Mouse (Mus musculus) forebrain, postnatal 0 days (tissue): Measurements from ENCODE around the gene Fyn. TPM values are rescaled to one million over a fixed set of nuclear protein-coding genes. Genes with fewer than 3 reads are reported as not detected.
A peak's percentile ranks its signal among the peaks of the same experiment; 100 is the strongest.

Source experiments
- ATAC-seq: fragments of 200-750 bp; cut with Nextera tagmentation; 2 replicates; pipeline ENCODE4 v1.8.0; 2017; ENCODE audit warnings: mild to moderate bottlenecking, moderate library complexity
- DNase-seq: peaks from one replicate; pipeline ENCODE4 v3.0.0-alpha.2; 2015
- H3K27ac ChIP-seq: fragments of 300-500 bp; sonication (generic); 2 replicates; pipeline ENCODE4 v1.5.1; 2014; ENCODE audit warnings: low read depth, mild to moderate bottlenecking, antibody characterized with exemption, low read length, moderate library complexity, mixed read lengths
- H3K27me3 ChIP-seq: fragments of 300-500 bp; sonication (generic); 2 replicates; pipeline ENCODE4 v1.6.1; 2014; ENCODE audit warnings: mild to moderate bottlenecking, low read length, mixed read lengths; ENCODE audit not compliant: insufficient read depth
- H3K36me3 ChIP-seq: fragments of 300-500 bp; sonication (generic); 2 replicates; pipeline ENCODE4 v1.6.1; 2014; ENCODE audit warnings: mild to moderate bottlenecking, moderate library complexity; ENCODE audit not compliant: insufficient read depth
- H3K4me1 ChIP-seq: fragments of 300-500 bp; sonication (generic); 2 replicates; pipeline ENCODE4 v1.6.1; 2014; ENCODE audit warnings: antibody characterized with exemption; ENCODE audit not compliant: insufficient read depth
- H3K4me2 ChIP-seq: fragments of 300-500 bp; sonication (generic); 2 replicates; pipeline ENCODE4 v1.6.1; 2014; ENCODE audit warnings: low read depth, mild to moderate bottlenecking, moderate library complexity
- H3K4me3 ChIP-seq: fragments of 300-500 bp; sonication (generic); 2 replicates; pipeline ENCODE4 v1.5.1; 2014; ENCODE audit warnings: low read depth, low read length, mixed read lengths
- H3K9ac ChIP-seq: fragments of 300-500 bp; sonication (generic); 2 replicates; pipeline ENCODE4 v1.6.1; 2014; ENCODE audit warnings: mild to moderate bottlenecking
- H3K9me3 ChIP-seq: fragments of 300-500 bp; sonication (generic); 2 replicates; pipeline ENCODE4 v1.6.1; 2016; ENCODE audit warnings: low read length
- CTCF ChIP-seq: sonication (generic); IDR thresholded peaks from 2 replicates; pipeline ENCODE4 v1.5.1; 2016; ENCODE audit warnings: antibody characterized with exemption, control low read depth, low read depth
- WGBS: fragments of 180-500 bp; shearing (Covaris S2); extraction: QIAGEN DNeasy Blood & Tissue Kit; methylation state at CpG from one replicate; pipeline ENCODE4 v1.1.7; 2014; 5-methylcytosine and 5-hydroxymethylcytosine counted together
- polyA plus RNA-seq: library from polyadenylated mRNA; unstranded; fragments of >200 nt; fragmentation: Nextera tagmentation; extraction: Ambion mirVana; gene quantifications from 2 replicates; pipeline ENCODE4 v1.2.1, GENCODE M21; 2015
- total RNA-seq: library from RNA; depleted of rRNA; stranded (reverse); fragments of >200 nt; gene quantifications from 2 replicates; pipeline ENCODE4 v1.2.3, GENCODE M21; 2014

Gene Fyn
- total and polyA plus RNA-seq, 2 experiments from 2014 or later, result 85.8 to 155 TPM

- WGBS, result 86% methylated on average over 6 of the region's 6 CpGs
Measured at GRCm38 (mm10) chr10:39410151-39410649, 41.5 kb downstream of the Fyn start.

DNA sequence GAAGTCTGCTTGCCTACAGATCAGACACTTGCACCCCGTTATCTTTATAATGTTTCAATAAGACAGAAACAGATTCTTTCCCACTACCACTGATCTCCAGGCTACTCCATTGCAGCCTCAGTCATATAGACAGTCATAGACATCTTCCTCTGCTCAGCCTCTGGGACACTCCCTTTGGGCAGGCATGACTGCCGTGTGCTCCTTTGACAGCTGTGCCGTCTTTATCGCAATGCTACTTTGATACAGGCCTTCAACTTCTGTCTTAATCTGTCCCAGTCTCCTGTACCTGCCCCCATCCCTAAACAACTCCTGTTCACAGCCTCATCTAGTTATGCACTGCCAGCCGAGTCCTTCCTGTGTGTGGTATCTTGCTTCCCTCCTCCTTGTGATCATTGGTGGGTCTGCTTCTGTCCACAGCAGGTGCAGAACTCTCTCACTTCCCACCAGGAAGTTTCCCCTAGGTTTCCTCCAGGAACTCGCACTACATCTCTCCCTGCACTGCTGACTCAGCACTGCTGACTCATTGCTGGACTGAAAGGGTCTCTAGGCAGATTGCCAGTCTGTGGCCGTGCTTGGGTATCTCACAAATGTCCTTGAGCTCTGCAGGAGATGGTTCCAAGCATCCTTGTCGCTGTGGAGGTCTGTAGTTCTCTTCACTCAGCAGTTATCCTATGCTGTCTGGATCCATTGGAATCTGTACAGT, 43.4 kb downstream of the Fyn start:
- Histone ChIP-seq H3K36me3 (no peaks in the 10 kb centered on the region), H3K9me3 (no peaks in the 10 kb centered on the region), H3K27ac (no peak overlapping the region), H3K27me3 (no peaks in the 10 kb centered on the region), H3K4me1 (peaks cover 5% of the 10 kb centered on the region; the same call in 1 of the 2 replicates), H3K4me3 (no peak overlapping the region), H3K9ac (no peak overlapping the region), H3K4me2 (no peak overlapping the region)
- TF ChIP-seq CTCF, result no peak
- 70% methylated on average over 8 of the region's 8 CpGs for WGBS
- DNase-seq, result no peak
- ATAC-seq, result no peak

More at GRCm38 (mm10) chr10:39410151-39410649, 41.5 kb downstream of the Fyn start:
- DNase-seq, result no peak
- H3K27ac ChIP-seq, result peak overlapping the region; percentile 45; the same call in 1 of the 2 replicates
- no peak overlapping the region for H3K9ac ChIP-seq
- no peak for TF ChIP-seq CTCF
- no peaks in the 10 kb centered on the region for H3K27me3 ChIP-seq
- no peak overlapping the region for H3K4me2 ChIP-seq
- no peaks in the 10 kb centered on the region for H3K36me3 ChIP-seq
- H3K4me3 ChIP-seq, result no peak overlapping the region
- ATAC-seq, result no peak
- H3K4me1 ChIP-seq, result peaks cover 4% of the 10 kb centered on the region; the same call in 1 of the 2 replicates
- no peaks in the 10 kb centered on the region for H3K9me3 ChIP-seq

DNA sequence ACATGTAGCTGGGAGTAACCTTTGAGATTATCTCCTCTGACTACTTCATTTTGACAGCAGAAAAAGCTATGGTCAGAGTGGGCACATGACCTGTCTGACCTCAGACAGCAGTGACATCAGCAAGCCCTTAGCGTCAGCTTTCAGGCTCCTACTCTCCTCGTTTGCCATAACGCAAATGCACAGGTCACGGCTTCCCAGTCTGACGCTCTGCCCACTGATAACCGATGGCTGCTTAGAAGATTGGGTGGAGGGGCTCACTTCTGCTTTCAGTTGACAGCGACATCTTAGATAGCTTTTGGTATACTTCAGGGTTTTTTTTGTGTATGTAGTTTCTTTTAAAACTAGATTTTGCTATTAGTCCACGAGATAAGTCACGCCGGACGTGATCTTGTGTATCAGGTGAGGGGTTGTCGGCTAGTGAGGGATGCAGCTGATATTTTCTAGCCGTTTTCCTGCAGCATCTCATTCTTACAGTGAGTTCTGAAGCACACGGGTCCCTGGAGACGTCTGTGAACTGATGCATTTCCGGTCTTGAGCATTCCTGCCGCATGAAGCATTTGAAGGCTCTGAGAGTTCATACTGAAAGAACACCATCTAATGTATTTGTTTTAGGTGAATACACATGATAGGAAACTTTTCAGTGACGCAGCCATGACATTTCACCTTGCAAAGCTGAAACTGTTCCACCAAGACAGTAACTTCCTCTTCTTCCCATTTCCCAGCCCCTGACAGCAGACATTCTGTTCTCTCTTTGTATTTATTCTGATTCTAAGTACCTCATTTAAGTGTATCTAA, 44.4 kb downstream of the Fyn start:
- H3K9me3 ChIP-seq, result no peaks in the 10 kb centered on the region
- ATAC-seq, result no peak
- DNase-seq, result no peak
- no peak for TF ChIP-seq CTCF
- no peaks in the 10 kb centered on the region for H3K27me3 ChIP-seq
- no peak overlapping the region for H3K4me2 ChIP-seq
- WGBS, result 86% methylated on average over 18 of the region's 18 CpGs
- no peaks in the 10 kb centered on the region for H3K36me3 ChIP-seq
- no peak overlapping the region for H3K4me3 ChIP-seq
- no peak overlapping the region for H3K9ac ChIP-seq
- no peak overlapping the region for H3K27ac ChIP-seq
- H3K4me1 ChIP-seq, result peaks cover 11% of the 10 kb centered on the region; the same call in 1 of the 2 replicates

DNA sequence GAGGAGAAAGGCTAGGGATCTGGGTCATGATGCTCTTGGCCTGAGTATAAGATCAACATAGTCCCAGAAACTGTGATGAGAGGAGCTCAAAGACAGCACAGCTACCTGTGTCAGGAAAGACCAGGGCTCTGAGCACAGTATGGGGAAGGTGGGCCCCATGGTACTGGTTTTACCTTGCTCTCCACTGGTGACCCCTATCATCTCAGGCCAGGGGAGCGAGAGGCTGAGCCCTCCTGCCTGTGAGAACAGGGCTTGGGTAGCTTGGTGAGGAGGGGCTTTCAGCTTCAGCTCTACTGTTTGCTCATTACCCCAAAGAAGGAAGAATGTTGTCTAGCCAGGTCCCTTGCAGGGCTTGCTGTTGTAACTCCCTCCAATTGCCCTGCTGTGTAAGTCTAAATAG, 45.4 kb downstream of the Fyn start:
- WGBS, result 100% methylated on average over 1 of the region's 1 CpGs

DNA sequence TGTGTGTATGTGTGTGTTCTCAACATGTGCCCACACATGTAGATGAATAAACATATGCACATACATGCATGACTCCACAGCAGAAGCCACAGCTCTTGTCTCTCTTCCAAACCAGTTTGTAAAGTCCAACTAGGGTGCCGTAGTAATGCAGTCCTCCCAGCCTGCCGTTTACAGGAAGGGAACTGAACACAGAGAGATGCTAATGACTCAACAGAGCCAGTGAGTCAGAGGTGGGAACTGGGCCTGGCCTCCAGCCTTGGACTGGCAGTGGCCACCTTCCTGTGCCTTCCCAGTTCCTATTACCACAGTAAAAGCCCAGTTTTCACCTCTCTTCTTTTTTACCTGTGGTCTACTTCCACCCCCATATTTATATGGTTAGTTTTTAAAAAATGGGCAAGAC, 46.9 kb downstream of the Fyn start:
- WGBS, result 33% methylated on average over 2 of the region's 2 CpGs
- H3K4me3 ChIP-seq, result no peak overlapping the region
- H3K4me2 ChIP-seq, result no peak overlapping the region
- H3K9ac ChIP-seq, result no peak overlapping the region
- no peaks in the 10 kb centered on the region for H3K36me3 ChIP-seq
- no peak for DNase-seq
- no peak overlapping the region for H3K27ac ChIP-seq
- H3K4me1 ChIP-seq, result peaks cover 11% of the 10 kb centered on the region; the same call in 1 of the 2 replicates
- H3K9me3 ChIP-seq, result no peaks in the 10 kb centered on the region
- ATAC-seq, result no peak
- no peak for TF ChIP-seq CTCF
- no peaks in the 10 kb centered on the region for H3K27me3 ChIP-seq

More for the DNA sequence above, 45.4 kb downstream of the Fyn start:
- Histone ChIP-seq H3K9me3 (no peaks in the 10 kb centered on the region), H3K4me1 (peaks cover 11% of the 10 kb centered on the region; the same call in 1 of the 2 replicates), H3K9ac (no peak overlapping the region), H3K27ac (no peak overlapping the region), H3K27me3 (no peaks in the 10 kb centered on the region), H3K4me3 (no peak overlapping the region), H3K4me2 (no peak overlapping the region), H3K36me3 (no peaks in the 10 kb centered on the region)
- ATAC-seq (no peak), DNase-seq (no peak)
- no peak for TF ChIP-seq CTCF

DNA sequence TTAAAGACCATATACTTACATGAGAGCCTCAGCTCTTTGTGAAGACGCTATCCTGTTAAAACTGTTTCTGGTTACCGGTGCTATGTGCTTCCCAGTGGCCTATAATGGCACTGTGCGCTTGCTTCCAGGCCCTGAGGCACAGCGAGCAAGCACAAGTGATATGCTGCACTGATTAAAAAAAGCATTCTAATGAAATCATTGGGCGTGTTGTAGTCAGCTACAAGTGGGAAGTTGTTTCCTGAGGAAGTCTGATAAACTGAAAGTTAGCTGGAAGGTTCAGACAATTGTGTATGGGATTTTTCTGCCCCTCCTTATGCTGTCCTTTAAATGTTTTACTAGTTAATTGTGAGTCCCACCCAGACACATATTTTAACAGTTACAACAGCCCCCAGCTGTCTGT, 49.0 kb downstream of the Fyn start:
- no peaks in the 10 kb centered on the region for H3K36me3 ChIP-seq
- peaks cover 25% of the 10 kb centered on the region for H3K4me1 ChIP-seq
- no peak; the same call in 1 of the 2 replicates for ATAC-seq
- no peak overlapping the region for H3K4me3 ChIP-seq
- no peak overlapping the region for H3K4me2 ChIP-seq
- no peaks in the 10 kb centered on the region for H3K27me3 ChIP-seq
- no peak for DNase-seq
- H3K9ac ChIP-seq, result no peak overlapping the region
- no peak overlapping the region for H3K27ac ChIP-seq
- WGBS, result 49% methylated on average over 5 of the region's 5 CpGs
- TF ChIP-seq CTCF, result no peak
- no peaks in the 10 kb centered on the region for H3K9me3 ChIP-seq

DNA sequence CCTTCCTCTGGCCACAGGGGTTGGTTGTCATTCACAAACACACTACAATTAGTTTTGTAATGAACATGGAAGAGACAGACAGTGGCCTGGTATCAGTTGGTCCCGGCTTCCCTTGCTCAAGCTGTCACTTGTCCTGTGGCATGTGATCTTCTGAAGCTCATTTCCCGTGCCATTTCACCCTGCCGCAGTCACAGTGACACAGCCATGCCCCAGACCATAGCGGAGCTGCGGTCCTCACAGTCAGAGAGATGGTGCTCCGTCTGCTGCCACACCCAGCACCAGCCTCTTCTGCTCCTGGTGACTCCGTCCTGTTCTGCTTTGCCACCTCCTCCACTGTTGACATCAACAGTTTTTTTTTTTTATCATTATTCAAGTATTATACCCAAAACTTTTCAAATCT, 49.7 kb downstream of the Fyn start:
- H3K36me3 ChIP-seq, result no peaks in the 10 kb centered on the region
- H3K9me3 ChIP-seq, result no peaks in the 10 kb centered on the region
- WGBS, result 85% methylated on average over 7 of the region's 7 CpGs
- no peak for TF ChIP-seq CTCF
- peaks cover 25% of the 10 kb centered on the region for H3K4me1 ChIP-seq
- no peak overlapping the region for H3K4me2 ChIP-seq
- ATAC-seq (no peak), DNase-seq (no peak)
- no peak overlapping the region for H3K4me3 ChIP-seq
- no peaks in the 10 kb centered on the region for H3K27me3 ChIP-seq
- H3K27ac ChIP-seq, result no peak overlapping the region
- no peak overlapping the region for H3K9ac ChIP-seq
